Mouse (Mus musculus) kidney, embryonic 15.5 days (tissue): ENCODE measurements around the gene Nup107. TPM values are rescaled to one million over a fixed set of nuclear protein-coding genes. Genes with fewer than 3 reads are reported as not detected.
"Not testable (repeated sequence)": the region's sequence is repeated elsewhere in the genome, so short reads cannot be mapped to it uniquely, and the experiment has no call there.

Experiments used
- ATAC-seq: fragments of 200-750 bp; cut with Nextera tagmentation; replicated peaks from 2 replicates; pipeline ENCODE4 v1.8.0; 2017; ENCODE audit warnings: moderate TSS enrichment; ENCODE audit not compliant: low FRiP score
- H3K27ac ChIP-seq: fragments of 300-500 bp; sonication (generic); 2 replicates; pipeline ENCODE4 v1.5.1; 2015; ENCODE audit warnings: mild to moderate bottlenecking, inconsistent platforms
- H3K27me3 ChIP-seq: fragments of 300-500 bp; sonication (generic); 2 replicates; pipeline ENCODE4 v1.6.1; 2015; ENCODE audit warnings: inconsistent platforms
- H3K36me3 ChIP-seq: fragments of 300-500 bp; sonication (generic); 2 replicates; pipeline ENCODE4 v1.6.1; 2015; ENCODE audit warnings: inconsistent platforms
- H3K4me1 ChIP-seq: fragments of 300-500 bp; sonication (generic); 2 replicates; pipeline ENCODE4 v1.6.1; 2015; ENCODE audit warnings: inconsistent platforms
- H3K4me2 ChIP-seq: fragments of 300-500 bp; sonication (generic); 2 replicates; pipeline ENCODE4 v1.6.1; 2015; ENCODE audit warnings: moderate library complexity, mild to moderate bottlenecking, inconsistent platforms
- H3K4me3 ChIP-seq: fragments of 300-500 bp; sonication (generic); replicated peaks from 2 replicates; pipeline ENCODE4 v1.5.1; 2015; ENCODE audit warnings: mild to moderate bottlenecking, inconsistent platforms
- H3K9ac ChIP-seq: fragments of 300-500 bp; sonication (generic); 2 replicates; pipeline ENCODE4 v1.6.1; 2015; ENCODE audit warnings: mild to moderate bottlenecking, inconsistent platforms
- H3K9me3 ChIP-seq: fragments of 300-500 bp; sonication (generic); replicated peaks from 2 replicates; pipeline ENCODE4 v1.6.1; 2016; ENCODE audit warnings: inconsistent platforms
- WGBS: fragments of 180-500 bp; shearing (Covaris S2); methylation state at CpG from one replicate; pipeline ENCODE4 v1.1.7; 2015; ENCODE audit warnings: mixed read lengths; 5-methylcytosine and 5-hydroxymethylcytosine counted together
- polyA plus RNA-seq: library from polyadenylated mRNA; unstranded; fragments of >200 nt; fragmentation: Nextera tagmentation; extraction: Ambion mirVana; gene quantifications from 2 replicates; pipeline ENCODE4 v1.2.1, GENCODE M21; 2015

Gene Nup107
- polyA plus RNA-seq, 1 experiment from 2014 or later, result 65.3 TPM

DNA sequence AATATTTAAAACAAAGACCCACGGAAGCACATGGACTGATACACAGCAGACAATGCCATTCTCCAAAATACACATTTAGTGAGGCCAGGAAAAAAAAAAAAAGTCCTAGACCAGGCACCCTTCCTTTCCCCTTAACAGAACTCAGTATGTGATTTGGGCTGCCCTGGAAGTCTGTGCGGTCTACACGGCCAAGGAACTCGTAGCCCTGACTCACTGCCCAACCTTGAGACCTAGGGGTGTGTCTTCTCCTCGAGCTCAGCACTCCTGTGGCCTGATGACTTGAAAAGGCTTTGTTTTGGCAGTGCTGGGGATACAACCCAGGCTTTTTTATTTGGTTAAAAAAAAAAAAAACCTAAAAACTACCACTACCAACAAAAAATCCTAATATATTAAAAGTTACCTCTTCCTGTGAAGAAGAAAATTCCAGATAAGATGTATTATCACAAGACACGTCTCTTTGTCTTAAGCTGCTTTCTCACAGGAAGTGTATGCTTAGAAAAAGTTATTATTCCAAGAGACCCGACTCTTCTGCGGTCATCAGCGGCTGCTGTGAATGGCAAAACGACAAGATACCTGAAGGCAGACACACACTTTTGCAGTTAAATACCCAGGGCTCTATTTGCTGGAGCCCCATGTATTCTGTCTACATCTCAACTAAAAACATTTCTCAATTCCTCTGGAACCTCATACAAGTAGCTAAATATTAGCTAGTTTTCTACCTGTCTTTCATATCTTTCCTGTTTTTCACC is 58.2 kb downstream of the Nup107 start:
- not testable (repeated sequence) for H3K4me1 ChIP-seq, H3K4me2 ChIP-seq, H3K27ac ChIP-seq, H3K4me3 ChIP-seq, H3K27me3 ChIP-seq, H3K9ac ChIP-seq, ATAC-seq, H3K9me3 ChIP-seq
- 85% methylated on average over 10 of the region's 10 CpGs for WGBS
- H3K36me3 ChIP-seq, result peaks cover 27% of the 10 kb centered on the region

GRCm38 (mm10) chr10:117733626-117734025 is 58.9 kb downstream of the Nup107 start:
- WGBS, result 81% methylated on average over 8 of the region's 8 CpGs
- H3K9ac ChIP-seq, H3K4me1 ChIP-seq, H3K4me2 ChIP-seq, H3K9me3 ChIP-seq, H3K27me3 ChIP-seq, H3K27ac ChIP-seq, H3K4me3 ChIP-seq, ATAC-seq: not testable (repeated sequence)
- peaks cover 21% of the 10 kb centered on the region for H3K36me3 ChIP-seq

- H3K9me3 ChIP-seq, result no peaks in the 10 kb centered on the region
- H3K27me3 ChIP-seq, result no peaks in the 10 kb centered on the region
- no peak for ATAC-seq
- H3K4me2 ChIP-seq, result no peak overlapping the region
- H3K9ac ChIP-seq, result no peak overlapping the region
- no peak overlapping the region for H3K4me3 ChIP-seq
- H3K36me3 ChIP-seq, result peaks cover 15% of the 10 kb centered on the region
- 82% methylated on average over 14 of the region's 14 CpGs for WGBS
- H3K4me1 ChIP-seq, result no peaks in the 10 kb centered on the region
- no peak overlapping the region for H3K27ac ChIP-seq
Measured at GRCm38 (mm10) chr10:117732962-117733592, 59.4 kb downstream of the Nup107 start.

DNA sequence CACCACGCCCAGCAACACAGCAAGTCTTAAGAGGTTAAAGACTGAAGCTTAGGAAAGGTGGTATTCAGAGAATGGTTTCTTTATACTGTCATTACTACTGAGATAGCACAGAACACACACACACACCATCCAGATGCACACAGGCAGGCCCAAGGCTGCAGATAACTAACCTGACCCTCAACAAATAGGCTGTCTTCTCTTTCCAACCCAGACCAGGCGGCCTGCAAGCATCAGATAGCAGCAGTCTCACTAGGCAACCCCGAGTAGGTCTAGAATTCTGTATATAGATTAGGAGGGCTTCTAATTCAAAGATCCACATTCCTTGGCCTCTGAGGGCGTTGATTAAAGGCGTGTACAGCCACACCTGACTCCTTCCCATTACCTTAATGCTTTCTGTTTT is 60.3 kb downstream of the Nup107 start:
- no peak overlapping the region for H3K27ac ChIP-seq
- 88% methylated on average over 5 of the region's 5 CpGs for WGBS
- no peak overlapping the region for H3K4me3 ChIP-seq
- no peak overlapping the region for H3K4me2 ChIP-seq
- no peak overlapping the region for H3K9ac ChIP-seq
- no peak for ATAC-seq
- H3K9me3 ChIP-seq, result no peaks in the 10 kb centered on the region
- no peaks in the 10 kb centered on the region for H3K4me1 ChIP-seq
- H3K36me3 ChIP-seq, result peaks cover 8% of the 10 kb centered on the region
- H3K27me3 ChIP-seq, result no peaks in the 10 kb centered on the region

DNA sequence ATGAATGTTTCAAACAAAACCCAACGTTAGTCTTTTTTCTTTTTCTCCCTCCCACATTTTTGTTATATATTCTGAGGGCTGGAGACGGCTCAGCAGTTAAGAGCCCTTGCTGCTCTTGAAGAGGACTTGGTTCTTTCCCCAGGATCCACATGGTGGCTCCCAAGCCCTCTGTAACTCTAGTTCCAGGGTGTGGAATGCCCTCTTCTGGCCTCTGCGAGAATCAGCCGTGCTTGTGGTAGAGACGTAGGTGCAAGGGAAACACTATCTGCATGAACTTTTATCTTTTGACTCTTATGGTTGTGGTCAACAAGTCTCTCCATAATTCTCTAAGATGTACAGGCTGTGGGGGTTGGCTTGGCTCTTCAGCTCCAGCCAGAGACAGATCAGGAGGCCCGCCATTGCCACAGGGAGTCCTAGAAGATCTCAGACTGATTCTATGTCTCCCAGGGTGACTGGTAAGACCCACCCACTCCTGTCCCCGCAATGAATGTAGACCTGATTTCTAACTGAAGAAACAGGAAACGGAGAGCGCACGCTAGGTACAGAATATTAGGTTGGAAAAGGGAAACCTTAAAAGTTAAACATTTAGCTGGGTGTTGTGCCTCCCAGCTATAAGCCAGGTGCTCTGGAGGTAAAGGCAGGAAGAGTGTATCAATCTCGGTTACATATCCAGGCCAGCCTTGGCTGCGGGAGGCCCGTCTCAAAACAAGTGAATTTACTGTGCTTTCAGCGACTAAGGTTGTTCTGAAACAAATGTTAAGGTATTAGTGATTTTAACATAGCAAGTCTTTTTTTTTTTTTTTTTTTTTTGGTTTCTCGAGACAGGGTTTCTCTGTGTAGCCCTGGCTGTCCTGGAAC is 61.0 kb downstream of the Nup107 start:
- Histone ChIP-seq H3K27me3 (no peaks in the 10 kb centered on the region), H3K4me1 (no peaks in the 10 kb centered on the region), H3K27ac (no peak overlapping the region), H3K4me3 (no peak overlapping the region), H3K4me2 (no peak overlapping the region), H3K9me3 (no peaks in the 10 kb centered on the region), H3K36me3 (peaks cover 5% of the 10 kb centered on the region), H3K9ac (no peak overlapping the region)
- no peak for ATAC-seq
- WGBS, result 52% methylated on average over 15 of the region's 15 CpGs

GRCm38 (mm10) chr10:117730637-117731203 is 61.8 kb downstream of the Nup107 start:
- no peak overlapping the region for H3K9ac ChIP-seq
- no peaks in the 10 kb centered on the region for H3K9me3 ChIP-seq
- H3K27ac ChIP-seq, result no peak overlapping the region
- H3K4me2 ChIP-seq, result no peak overlapping the region
- no peak overlapping the region for H3K4me3 ChIP-seq
- H3K4me1 ChIP-seq, result no peaks in the 10 kb centered on the region
- ATAC-seq, result no peak
- H3K36me3 ChIP-seq, result no peaks in the 10 kb centered on the region
- H3K27me3 ChIP-seq, result no peaks in the 10 kb centered on the region
- WGBS, result 94% methylated on average over 12 of the region's 12 CpGs

GRCm38 (mm10) chr10:117730140-117730539 is 62.4 kb downstream of the Nup107 start:
- Histone ChIP-seq H3K9me3 (no peaks in the 10 kb centered on the region), H3K4me1 (no peaks in the 10 kb centered on the region), H3K9ac (no peak overlapping the region), H3K4me2 (no peak overlapping the region), H3K36me3 (no peaks in the 10 kb centered on the region), H3K27me3 (no peaks in the 10 kb centered on the region), H3K4me3 (no peak overlapping the region), H3K27ac (no peak overlapping the region)
- ATAC-seq, result no peak
- 92% methylated on average over 7 of the region's 7 CpGs for WGBS

- WGBS, result 75% methylated on average over 11 of the region's 11 CpGs
- Histone ChIP-seq H3K4me2 (no peak overlapping the region), H3K9ac (no peak overlapping the region), H3K36me3 (no peaks in the 10 kb centered on the region), H3K27me3 (no peaks in the 10 kb centered on the region), H3K27ac (no peak overlapping the region), H3K4me1 (no peaks in the 10 kb centered on the region), H3K4me3 (no peak overlapping the region), H3K9me3 (no peaks in the 10 kb centered on the region)
- no peak for ATAC-seq
Measured at GRCm38 (mm10) chr10:117729139-117729814, 63.2 kb downstream of the Nup107 start.

DNA sequence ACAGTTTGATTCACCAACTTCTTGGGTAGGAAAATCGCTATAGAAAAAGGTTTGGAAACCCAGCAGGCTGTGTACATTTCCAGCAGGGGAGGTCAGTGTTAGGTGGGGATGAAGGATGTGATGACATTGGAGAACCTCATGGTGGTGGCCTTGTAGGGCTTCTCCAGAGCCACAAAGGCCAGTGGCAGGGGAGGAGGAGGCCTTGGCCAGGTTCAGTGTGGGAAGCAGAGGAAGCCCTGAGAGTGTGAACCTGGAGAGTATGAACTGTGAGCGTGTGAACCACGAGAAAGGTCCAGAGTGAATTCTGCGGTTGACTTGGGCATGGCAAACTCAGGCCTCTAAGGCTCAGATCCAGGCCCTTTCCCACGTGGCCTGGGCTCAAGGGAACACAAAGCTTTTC is 63.9 kb downstream of the Nup107 start:
- H3K4me2 ChIP-seq, result no peak overlapping the region
- WGBS, result 83% methylated on average over 5 of the region's 5 CpGs
- H3K9ac ChIP-seq, result no peak overlapping the region
- no peak overlapping the region for H3K4me3 ChIP-seq
- no peaks in the 10 kb centered on the region for H3K36me3 ChIP-seq
- no peaks in the 10 kb centered on the region for H3K4me1 ChIP-seq
- H3K9me3 ChIP-seq, result no peaks in the 10 kb centered on the region
- no peaks in the 10 kb centered on the region for H3K27me3 ChIP-seq
- H3K27ac ChIP-seq, result no peak overlapping the region
- ATAC-seq, result no peak

DNA sequence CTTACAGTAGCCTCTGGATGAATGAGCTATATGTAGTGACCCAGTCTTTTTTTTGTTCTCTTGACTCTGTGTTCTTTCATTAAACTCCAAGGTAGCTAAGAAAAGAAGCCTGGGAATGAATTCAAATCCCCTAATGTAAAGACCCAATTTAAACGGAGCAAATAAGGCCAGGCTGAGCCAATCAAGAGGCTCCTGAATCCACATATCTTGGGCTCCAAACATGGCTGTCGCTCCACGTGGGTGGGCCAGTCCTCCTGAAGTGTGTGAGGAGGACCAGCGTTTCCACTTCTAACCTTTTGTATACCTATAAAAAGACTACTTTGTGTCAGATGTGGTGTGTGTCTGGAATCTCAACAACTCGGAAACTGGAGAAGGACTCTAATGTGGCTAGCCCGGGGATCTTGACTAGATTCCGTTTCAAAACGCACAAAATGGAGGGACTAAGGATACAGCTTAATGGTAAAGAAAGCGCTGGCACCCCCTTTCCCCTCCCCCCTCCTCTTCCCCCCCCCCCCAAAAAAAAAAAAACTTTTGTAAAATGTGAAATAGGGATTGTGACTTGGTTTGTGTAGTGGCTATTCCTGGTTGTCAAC is 64.9 kb downstream of the Nup107 start:
- Histone ChIP-seq H3K4me1 (no peaks in the 10 kb centered on the region), H3K27me3 (no peaks in the 10 kb centered on the region), H3K27ac (no peak overlapping the region), H3K4me3 (no peak overlapping the region), H3K36me3 (no peaks in the 10 kb centered on the region), H3K9ac (no peak overlapping the region), H3K9me3 (no peaks in the 10 kb centered on the region), H3K4me2 (no peak overlapping the region)
- ATAC-seq, result no peak
- 81% methylated on average over 9 of the region's 9 CpGs for WGBS

DNA sequence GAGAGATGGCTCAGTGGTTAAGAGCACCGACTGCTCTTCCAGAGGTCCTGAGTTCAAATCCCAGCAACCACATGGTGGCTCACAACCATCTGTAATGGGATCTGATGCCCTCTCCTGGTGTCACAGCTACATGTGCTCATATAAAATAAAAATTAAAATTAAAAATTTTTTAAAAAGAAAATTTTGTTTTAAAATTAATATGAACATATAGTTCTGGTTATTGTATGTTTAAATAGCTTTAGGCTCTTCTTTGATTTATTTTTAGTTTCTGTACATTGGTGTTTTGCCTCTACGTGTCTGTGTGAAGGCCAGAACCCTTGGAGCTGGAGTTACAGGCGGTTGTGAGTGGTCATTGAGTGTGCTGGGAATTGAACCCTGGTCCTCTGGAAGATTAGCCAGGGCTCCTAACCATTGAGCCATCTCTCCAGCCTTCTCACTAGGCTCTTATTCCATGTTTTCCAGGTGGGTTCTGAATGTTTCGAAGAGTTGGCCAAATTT is 65.6 kb downstream of the Nup107 start:
- H3K27me3 ChIP-seq, result no peaks in the 10 kb centered on the region
- WGBS, result 93% methylated on average over 4 of the region's 4 CpGs
- H3K27ac ChIP-seq, result no peak overlapping the region
- no peaks in the 10 kb centered on the region for H3K36me3 ChIP-seq
- no peaks in the 10 kb centered on the region for H3K9me3 ChIP-seq
- no peak for ATAC-seq
- H3K4me1 ChIP-seq, result no peaks in the 10 kb centered on the region
- H3K4me3 ChIP-seq, result no peak overlapping the region
- H3K4me2 ChIP-seq, result no peak overlapping the region
- H3K9ac ChIP-seq, result no peak overlapping the region
